Mouse (Mus musculus): ENCODE measurements at regions not wholly inside any gene's neighbourhood (a gene's known extent, or its start where the extent isn't known, plus 50 kb on each side); places are given as distances from the start of the nearest gene placed in this dataset.

DNA sequence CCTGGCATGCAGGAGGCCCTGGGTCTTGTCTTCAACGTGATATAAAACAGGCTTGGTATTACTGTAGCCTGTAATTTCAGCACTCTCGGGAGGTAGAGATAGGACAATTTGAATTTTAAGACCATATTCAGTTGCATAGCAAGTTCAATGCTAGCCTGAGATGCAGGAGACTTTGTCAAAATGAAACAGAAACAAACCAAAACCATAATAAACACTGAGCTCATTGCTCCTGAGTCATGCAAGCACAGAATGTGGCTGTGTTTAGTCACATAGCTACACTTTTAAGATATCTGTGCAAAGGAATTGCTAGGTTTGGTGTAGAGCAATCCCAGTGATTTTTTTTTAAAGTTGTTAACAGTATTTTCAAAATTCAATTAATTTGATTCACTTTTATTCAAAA, 93.3 kb downstream of the Kcnj2 start:
- no peak for TF ChIP-seq CTCF (IDR thresholded peaks at IDR 0.05; ENCODE audit: low read depth)
- no peak for TF ChIP-seq EP300 (IDR thresholded peaks at IDR 0.05; ENCODE audit: low read depth)
